Mouse (Mus musculus): Measurements from ENCODE around the gene Ftsj3.

The Ftsj3 gene

GRCm38 (mm10) chr11:106273311-106273684, 17.4 kb upstream of the Ftsj3 start:
- ChIA-PET CTCF (interaction anchor here in 2 of 4 experiments (0.7 to 1.3 kb wide), 4 partner anchors 17 to 340 kb away, joined by 3 to 8 read pairs (median 4); partner anchors contain the start of gene Tex2 (in 1 of the 2)), POLR2A (interaction anchor here (0.6 to 12.2 kb wide), 42 partner anchors 10 to 516 kb away, joined by 3 to 172 read pairs (median 4); partner anchors contain the start of genes Ccdc47 (in 3 of the 4), Ddx42 (in 3 of the 4), Cep95 (in 2 of the 4) and Ddx5 (in 2 of the 4))

GRCm38 (mm10) chr11:106272644-106273310, 16.9 kb upstream of the Ftsj3 start, which contains the start of gene Smarcd2:
TSS of gene Smarcd2 (minus strand) at chr11:106272972.
- ChIA-PET CTCF (interaction anchor here in 2 of 4 experiments (0.7 to 1.3 kb wide), 5 partner anchors 16 to 340 kb away, joined by 3 to 8 read pairs (median 4); partner anchors contain the start of genes Ccdc47 (in 1 of the 2), Ddx42 (in 1 of the 2) and Tex2 (in 1 of the 2)), POLR2A (interaction anchor here (0.6 to 12.2 kb wide), 45 partner anchors 10 to 516 kb away, joined by 3 to 172 read pairs (median 4); partner anchors contain the start of genes Ccdc47 (in 4 of the 4), Ddx42 (in 4 of the 4), Cep95 (in 2 of the 4) and Ddx5 (in 2 of the 4))

GRCm38 (mm10) chr11:106271794-106272643, 16.1 kb upstream of the Ftsj3 start:
- POLR2A ChIA-PET, result interaction anchor here (0.6 to 12.2 kb wide), 30 partner anchors 9 to 1682 kb away, joined by 3 to 172 read pairs (median 4); partner anchors contain the start of genes Ccdc47 (in 4 of the 4), Ddx42 (in 2 of the 4), Ftsj3 (in 2 of the 4) and Psmc5 (in 2 of the 4)
- CTCF ChIA-PET, result interaction anchor here in 3 of 4 experiments (0.6 to 1.4 kb wide), 4 partner anchors 16 to 418 kb away, joined by 3 to 4 read pairs (median 4); partner anchors contain the start of genes Ccdc47 (in 1 of the 3) and Ddx42 (in 1 of the 3)

- CTCF ChIA-PET, result interaction anchor here (0.6 to 1.4 kb wide), 6 partner anchors 14 to 419 kb away, joined by 3 to 6 read pairs (median 4); no protein-coding TSS in a partner anchor
- POLR2A ChIA-PET, result interaction anchor here (0.6 to 12.2 kb wide), 19 partner anchors 8 to 1681 kb away, joined by 3 to 172 read pairs (median 3); partner anchors contain the start of genes Ccdc47 (in 2 of the 4), Ftsj3 (in 2 of the 4) and Psmc5 (in 2 of the 4)
Measured at GRCm38 (mm10) chr11:106271131-106271793, 15.4 kb upstream of the Ftsj3 start.

- ChIA-PET POLR2A (interaction anchor here in 2 of 4 experiments (1.2 to 12.2 kb wide), 4 partner anchors 8 to 184 kb away, joined by 3 to 172 read pairs (median 5); partner anchors contain the start of genes Ftsj3 (in 2 of the 2) and Psmc5 (in 2 of the 2)), CTCF (interaction anchor here in 2 of 4 experiments (0.8 to 1.6 kb wide), 2 partner anchors 12 to 21 kb away, joined by 3 to 5 read pairs; no protein-coding TSS in a partner anchor)
Measured at GRCm38 (mm10) chr11:106269060-106269431, 13.2 kb upstream of the Ftsj3 start.

GRCm38 (mm10) chr11:106268326-106269059, 12.6 kb upstream of the Ftsj3 start:
- CTCF ChIA-PET, result interaction anchor here in 2 of 4 experiments (0.8 to 1.6 kb wide), 2 partner anchors 12 to 21 kb away, joined by 3 to 5 read pairs; no protein-coding TSS in a partner anchor
- POLR2A ChIA-PET, result interaction anchor here in 2 of 4 experiments (0.7 to 12.2 kb wide), 5 partner anchors 8 to 183 kb away, joined by 3 to 172 read pairs (median 4); partner anchors contain the start of genes Ftsj3 (in 2 of the 2) and Psmc5 (in 2 of the 2)

- POLR2A ChIA-PET, result interaction anchor here in 1 of 4 experiments (0.7 to 12.2 kb wide), 2 partner anchors 7 to 42 kb away, joined by 4 to 172 read pairs; partner anchors contain the start of genes Ftsj3 and Psmc5
- CTCF ChIA-PET, result interaction anchor here in 1 of 4 experiments (1.4 to 1.6 kb wide), 2 partner anchors 8 to 11 kb away, joined by 3 to 5 read pairs; partner anchors contain the start of gene Tcam1
Measured at GRCm38 (mm10) chr11:106267871-106268270, 12.0 kb upstream of the Ftsj3 start.

- POLR2A ChIA-PET, result interaction anchor here (0.6 to 12.2 kb wide), 6 partner anchors 7 to 1266 kb away, joined by 3 to 172 read pairs (median 6); partner anchors contain the start of genes Psmc5 (in 2 of the 4) and Ftsj3 (in 1 of the 4)
- CTCF ChIA-PET, result interaction anchor here in 1 of 4 experiments (1.4 to 1.6 kb wide), 2 partner anchors 9 to 11 kb away, joined by 3 to 5 read pairs; partner anchors contain the start of gene Tcam1
Measured at GRCm38 (mm10) chr11:106267311-106267852, 11.5 kb upstream of the Ftsj3 start.

- ChIA-PET POLR2A (interaction anchor here (0.7 to 12.2 kb wide), 15 partner anchors 5 to 234 kb away, joined by 3 to 172 read pairs (median 3); partner anchors contain the start of genes Psmc5 (in 2 of the 4), Ccdc47 (in 1 of the 4), Ddx42 (in 1 of the 4) and Ftsj3 (in 1 of the 4)), CTCF (interaction anchor here in 1 of 4 experiments (1.4 kb wide), 1 partner anchor 10 kb away, joined by 3 read pairs; the partner anchor contains the start of gene Tcam1)
Measured at GRCm38 (mm10) chr11:106266431-106266830, 10.6 kb upstream of the Ftsj3 start.

- CTCF ChIA-PET, result no interaction called here
- POLR2A ChIA-PET, result interaction anchor here in 3 of 4 experiments (0.6 to 12.2 kb wide), 13 partner anchors 5 to 522 kb away, joined by 3 to 172 read pairs (median 6); partner anchors contain the start of genes Psmc5 (in 2 of the 3), Smarcd2 (in 2 of the 3), Tcam1 (in 2 of the 3) and Ftsj3 (in 1 of the 3)
Measured at GRCm38 (mm10) chr11:106265570-106265969, 9.7 kb upstream of the Ftsj3 start.

GRCm38 (mm10) chr11:106264988-106265387, 9.1 kb upstream of the Ftsj3 start:
- POLR2A ChIA-PET, result interaction anchor here in 3 of 4 experiments (0.6 to 12.0 kb wide), 11 partner anchors 7 to 522 kb away, joined by 3 to 172 read pairs (median 8); partner anchors contain the start of genes Psmc5 (in 2 of the 3), Smarcd2 (in 2 of the 3), Tcam1 (in 2 of the 3) and Ccdc47 (in 1 of the 3)

GRCm38 (mm10) chr11:106263963-106264362, 8.1 kb upstream of the Ftsj3 start:
- CTCF ChIA-PET, result no interaction called here
- POLR2A ChIA-PET, result interaction anchor here in 3 of 4 experiments (0.9 to 12.0 kb wide), 7 partner anchors 8 to 137 kb away, joined by 3 to 172 read pairs (median 23); partner anchors contain the start of genes Smarcd2 (in 2 of the 3), Tcam1 (in 2 of the 3), Ccdc47 (in 1 of the 3) and Ddx42 (in 1 of the 3)

More at GRCm38 (mm10) chr11:106264988-106265387, 9.1 kb upstream of the Ftsj3 start:
- CTCF ChIA-PET, result no interaction called here

- ChIA-PET CTCF (no interaction called here), POLR2A (interaction anchor here (0.6 to 12.0 kb wide), 19 partner anchors 10 to 240 kb away, joined by 3 to 172 read pairs (median 4); partner anchors contain the start of genes Tcam1 (in 3 of the 4), Smarcd2 (in 2 of the 4), Ern1 (in 1 of the 4) and Gm10840 (in 1 of the 4))
Measured at GRCm38 (mm10) chr11:106260826-106261450, 5.1 kb upstream of the Ftsj3 start.

- ChIA-PET CTCF (interaction anchor here (0.7 to 1.5 kb wide), 14 partner anchors 12 to 232 kb away, joined by 3 to 10 read pairs (median 4); partner anchors contain the start of genes Tcam1 (in 2 of the 4), Map3k3 (in 1 of the 4), Prr29 (in 1 of the 4) and Smarcd2 (in 1 of the 4)), POLR2A (interaction anchor here (0.6 to 12.0 kb wide), 51 partner anchors 8 to 1968 kb away, joined by 3 to 172 read pairs (median 4); partner anchors contain the start of genes Smarcd2 (in 4 of the 4), Ccdc47 (in 3 of the 4), Ddx42 (in 3 of the 4) and Tcam1 (in 2 of the 4))
Measured at GRCm38 (mm10) chr11:106256775-106257174, 896 bp upstream of the Ftsj3 start.

Data from embryonic stem cell, embryonic (primary cell).